Mouse (Mus musculus) heart, embryonic 12.5 days (tissue): ENCODE data around the gene Shb. TPM values are rescaled to one million over a fixed set of nuclear protein-coding genes. Genes with fewer than 3 reads are reported as not detected.

ENCODE experiments used
- ATAC-seq: fragments of 200-750 bp; cut with Nextera tagmentation; 2 replicates; pipeline ENCODE4 v1.8.0; 2017; ENCODE audit warnings: moderate TSS enrichment, moderate library complexity; ENCODE audit not compliant: insufficient number of reproducible peaks, low FRiP score
- H3K27ac ChIP-seq: fragments of 300-500 bp; sonication (generic); 2 replicates; pipeline ENCODE4 v1.5.1; 2016; ENCODE audit warnings: mild to moderate bottlenecking, moderate library complexity; ENCODE audit not compliant: poor library complexity, severe bottlenecking
- H3K27me3 ChIP-seq: fragments of 300-500 bp; sonication (generic); replicated peaks from 2 replicates; pipeline ENCODE4 v1.6.1; 2016; ENCODE audit warnings: mild to moderate bottlenecking, moderate library complexity
- H3K36me3 ChIP-seq: fragments of 300-500 bp; sonication (generic); 2 replicates; pipeline ENCODE4 v1.6.1; 2016; ENCODE audit warnings: mild to moderate bottlenecking, moderate library complexity
- H3K4me1 ChIP-seq: fragments of 300-500 bp; sonication (generic); replicated peaks from 2 replicates; pipeline ENCODE4 v1.6.1; 2016; ENCODE audit warnings: mild to moderate bottlenecking
- H3K4me2 ChIP-seq: fragments of 300-500 bp; sonication (generic); 2 replicates; pipeline ENCODE4 v1.6.1; 2016; ENCODE audit warnings: mild to moderate bottlenecking, moderate library complexity
- H3K4me3 ChIP-seq: fragments of 300-500 bp; sonication (generic); 2 replicates; pipeline ENCODE4 v1.5.1; 2016; ENCODE audit warnings: mild to moderate bottlenecking
- H3K9ac ChIP-seq: fragments of 300-500 bp; sonication (generic); 2 replicates; pipeline ENCODE4 v1.6.1; 2016; ENCODE audit warnings: mild to moderate bottlenecking, moderate library complexity
- H3K9me3 ChIP-seq: fragments of 300-500 bp; sonication (generic); replicated peaks from 2 replicates; pipeline ENCODE4 v1.6.1; 2016; ENCODE audit warnings: mild to moderate bottlenecking, moderate library complexity
- WGBS: fragments of 180-500 bp; shearing (Covaris S2); methylation state at CpG from one replicate; pipeline ENCODE4 v1.1.7; 2016; 5-methylcytosine and 5-hydroxymethylcytosine counted together
- polyA plus RNA-seq: library from polyadenylated mRNA; unstranded; fragments of >200 nt; fragmentation: Nextera tagmentation; extraction: Ambion mirVana; gene quantifications from 2 replicates; pipeline ENCODE4 v1.2.1, GENCODE M21; 2016

The Shb gene
- polyA plus RNA-seq: 13.9 and 15.3 TPM in 2 replicates

DNA sequence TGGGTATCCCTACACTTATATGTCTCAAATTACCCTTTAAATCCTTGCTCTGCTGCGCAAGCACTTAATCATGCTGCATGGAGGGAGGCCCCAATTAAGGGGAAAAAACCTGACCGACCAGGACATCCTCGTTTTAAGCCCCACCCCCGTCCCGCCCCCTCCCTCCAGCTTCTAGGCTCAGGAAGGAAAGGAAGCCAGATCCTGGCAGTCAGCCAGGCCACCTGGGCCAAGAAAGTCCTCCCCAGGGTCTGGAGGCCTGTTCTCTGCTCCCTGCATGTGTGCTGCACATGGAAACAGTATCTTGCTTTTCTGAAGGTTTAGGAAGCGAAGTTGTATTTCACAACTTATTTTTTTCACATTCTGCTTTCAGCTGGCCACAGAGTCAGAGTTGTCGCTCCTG is at the start of gene Shb:
TSS of gene Shb (minus strand) at position 96 of the 400 bp plus-strand sequence.
- H3K4me3 ChIP-seq: peak within 1 kb of the TSS; percentile 86
- no peaks in the 10 kb centered on the region for H3K9me3 ChIP-seq
- H3K4me2 ChIP-seq: peak within 1 kb of the TSS; percentile 86
- H3K9ac ChIP-seq: peak within 1 kb of the TSS; percentile 52
- peak within 1 kb of the TSS; percentile 93 for H3K27ac ChIP-seq
- no peaks in the 10 kb centered on the region for H3K36me3 ChIP-seq
- H3K4me1 ChIP-seq: peaks cover 35% of the 10 kb centered on the region
- 14% methylated on average over 7 of the region's 7 CpGs for WGBS
- H3K27me3 ChIP-seq: no peaks in the 10 kb centered on the region
- ATAC-seq: no peak

DNA sequence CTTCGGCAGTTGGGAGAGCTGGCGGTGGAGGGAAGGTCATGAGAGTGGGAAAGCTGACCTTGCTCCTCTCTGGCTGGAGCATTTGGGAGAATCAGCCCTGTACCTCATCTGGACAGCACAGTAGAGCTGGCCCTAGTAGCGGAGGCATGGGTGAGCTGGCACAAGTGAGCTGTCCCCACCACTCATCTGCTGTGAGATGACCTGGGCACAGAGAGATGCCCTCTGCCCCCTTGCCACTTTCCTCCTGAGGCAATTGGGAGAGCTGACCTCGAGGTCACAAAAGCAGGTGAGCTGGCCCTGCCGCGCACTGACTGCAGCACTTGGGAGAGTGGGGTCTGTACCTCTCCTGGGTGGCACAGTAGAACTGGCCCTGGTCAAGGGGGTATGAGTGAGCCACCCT is 48.8 kb upstream of the Shb start:
- peaks cover 8% of the 10 kb centered on the region; the same call in 1 of the 2 replicates for H3K4me1 ChIP-seq

DNA sequence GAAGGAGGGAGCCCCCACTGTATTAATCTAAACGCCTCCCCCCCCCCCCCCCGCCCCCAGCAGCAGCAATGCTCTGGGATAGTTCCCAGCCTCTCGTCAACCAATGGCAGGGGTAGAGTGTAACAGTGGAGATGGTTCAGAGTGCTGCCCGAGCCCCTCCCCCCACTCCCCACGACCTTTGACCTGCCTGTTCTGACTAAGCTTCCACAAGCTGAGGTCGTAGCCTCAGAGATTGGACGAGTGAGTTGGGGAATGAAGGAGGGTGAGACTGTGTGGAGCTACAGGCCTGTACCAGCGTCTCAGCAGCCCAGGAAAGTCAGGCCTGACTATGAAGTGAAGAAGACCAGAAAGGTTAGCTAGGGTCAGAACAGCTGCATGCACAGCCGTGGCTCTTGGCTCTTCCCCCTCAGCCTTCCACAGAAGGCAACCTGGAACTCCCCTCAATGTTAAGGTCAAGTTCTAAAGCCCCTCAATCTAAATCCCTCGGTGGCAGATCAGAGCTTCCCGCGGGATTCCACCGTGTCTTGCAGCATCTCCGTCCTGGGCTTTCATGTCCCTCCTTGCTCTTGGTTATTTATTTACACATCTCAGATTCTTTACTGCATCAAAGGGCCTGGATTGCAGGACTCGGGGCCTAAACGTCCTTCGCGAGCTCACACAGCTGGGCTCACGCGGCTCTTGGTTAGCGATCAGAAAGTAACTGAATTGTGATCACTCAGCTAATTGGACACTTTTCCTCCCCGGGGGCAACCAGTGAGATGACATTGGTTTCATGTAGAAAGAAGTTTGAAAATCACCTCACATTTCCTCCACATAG is 46.5 kb upstream of the Shb start:
- H3K9me3 ChIP-seq: no peaks in the 10 kb centered on the region
- H3K4me2 ChIP-seq: no peak overlapping the region
- no peak overlapping the region for H3K27ac ChIP-seq
- no peaks in the 10 kb centered on the region for H3K36me3 ChIP-seq
- no peak overlapping the region for H3K4me3 ChIP-seq
- ATAC-seq: no peak
- H3K27me3 ChIP-seq: no peaks in the 10 kb centered on the region
- 36% methylated on average over 22 of the region's 22 CpGs for WGBS
- peaks cover 8% of the 10 kb centered on the region; the same call in 1 of the 2 replicates for H3K4me1 ChIP-seq
- no peak overlapping the region for H3K9ac ChIP-seq

More for the DNA sequence above, 48.8 kb upstream of the Shb start:
- no peaks in the 10 kb centered on the region for H3K9me3 ChIP-seq
- no peak overlapping the region for H3K4me3 ChIP-seq
- peaks cover 22% of the 10 kb centered on the region for H3K27me3 ChIP-seq
- no peak overlapping the region for H3K4me2 ChIP-seq
- H3K36me3 ChIP-seq: no peaks in the 10 kb centered on the region
- 81% methylated on average over 6 of the region's 6 CpGs for WGBS
- no peak for ATAC-seq
- H3K9ac ChIP-seq: no peak overlapping the region
- H3K27ac ChIP-seq: no peak overlapping the region

DNA sequence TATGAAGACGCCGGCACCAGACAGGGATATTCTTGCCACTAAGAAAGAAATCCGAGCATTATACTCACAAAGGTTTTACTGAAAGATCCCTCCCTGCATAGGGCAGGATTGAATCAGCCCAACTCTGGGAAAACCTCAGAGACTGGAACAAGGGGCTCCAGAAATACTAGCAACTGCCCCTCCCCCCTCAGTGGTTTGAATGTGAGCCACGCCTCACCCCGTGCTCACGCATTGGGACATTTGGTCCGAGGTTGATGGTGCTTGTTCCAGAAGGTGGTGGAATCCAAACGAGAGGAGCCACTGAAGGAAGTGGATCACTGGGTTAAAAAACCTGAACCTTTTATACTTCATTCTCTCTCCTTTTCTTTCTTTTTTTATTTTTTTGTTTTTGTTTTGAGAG is 45.4 kb upstream of the Shb start:
- H3K27me3 ChIP-seq: no peaks in the 10 kb centered on the region
- no peak overlapping the region for H3K4me2 ChIP-seq
- 56% methylated on average over 8 of the region's 8 CpGs for WGBS
- H3K9me3 ChIP-seq: no peaks in the 10 kb centered on the region
- H3K27ac ChIP-seq: no peak overlapping the region
- no peak overlapping the region for H3K9ac ChIP-seq
- H3K4me1 ChIP-seq: peaks cover 8% of the 10 kb centered on the region; the same call in 1 of the 2 replicates
- ATAC-seq: no peak
- no peaks in the 10 kb centered on the region for H3K36me3 ChIP-seq
- no peak overlapping the region for H3K4me3 ChIP-seq

DNA sequence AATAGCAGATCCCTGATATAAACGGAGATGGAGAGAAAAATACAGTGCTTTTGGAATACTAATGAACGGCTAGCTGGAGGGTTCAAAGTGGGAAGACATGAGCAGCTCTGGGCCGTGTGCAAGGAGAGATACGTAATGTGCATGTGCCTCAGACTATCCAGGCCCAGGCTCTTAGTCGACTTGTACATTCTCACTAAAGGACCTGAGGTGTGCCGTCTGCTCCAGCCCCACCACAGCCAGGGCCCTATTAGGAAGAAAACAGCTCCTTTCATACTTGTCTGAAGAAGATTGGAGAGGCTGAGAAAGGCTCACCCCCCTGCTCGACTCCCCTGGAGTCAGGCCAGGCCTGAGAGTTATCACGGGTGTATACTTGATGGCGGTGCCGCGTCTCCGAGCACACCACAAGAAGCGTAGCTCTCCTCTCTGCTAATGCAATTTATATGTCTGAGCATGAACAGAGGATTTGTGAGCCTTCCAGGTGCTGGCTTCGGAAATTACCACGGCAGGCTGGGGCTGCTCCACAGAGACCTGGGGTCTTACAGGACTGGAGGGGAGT is 42.4 kb upstream of the Shb start:
- WGBS: 54% methylated on average over 15 of the region's 15 CpGs
- H3K9ac ChIP-seq: no peak overlapping the region
- H3K27me3 ChIP-seq: no peaks in the 10 kb centered on the region
- 0 out of 2 replicates have a peak overlapping the region, but pooled peaks have one; percentile 1 for H3K4me2 ChIP-seq
- H3K27ac ChIP-seq: no peak overlapping the region
- no peak overlapping the region for H3K4me3 ChIP-seq
- H3K4me1 ChIP-seq: peaks cover 8% of the 10 kb centered on the region; the same call in 1 of the 2 replicates
- no peak for ATAC-seq
- H3K36me3 ChIP-seq: no peaks in the 10 kb centered on the region
- H3K9me3 ChIP-seq: no peaks in the 10 kb centered on the region

DNA sequence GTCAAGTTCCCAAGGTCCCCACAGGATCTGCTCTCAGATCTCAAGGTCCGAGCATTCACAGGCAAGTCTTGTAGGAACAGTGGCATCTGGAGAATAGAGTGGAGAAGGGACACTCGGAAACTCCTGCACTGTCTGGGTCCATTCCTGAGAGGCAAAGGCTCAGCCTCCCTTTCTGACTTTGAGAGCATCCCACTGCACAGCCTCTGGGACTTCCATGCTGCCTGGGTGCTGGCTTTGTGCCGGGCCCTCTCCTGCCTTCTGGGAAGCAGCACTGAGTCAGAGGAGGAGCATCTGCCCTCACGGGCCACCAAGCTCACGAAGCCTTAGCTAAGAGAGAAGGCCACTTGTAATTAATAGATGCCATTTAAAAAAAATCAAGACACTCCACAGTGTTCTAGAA is 37.3 kb upstream of the Shb start:
- Histone ChIP-seq H3K36me3 (no peaks in the 10 kb centered on the region), H3K4me3 (no peak overlapping the region), H3K27ac (no peak overlapping the region), H3K9me3 (no peaks in the 10 kb centered on the region), H3K9ac (no peak overlapping the region), H3K27me3 (0 out of 2 replicates have a peak, but pooled peaks cover 4% of the 10 kb centered on the region), H3K4me2 (no peak overlapping the region), H3K4me1 (no peaks in the 10 kb centered on the region)
- ATAC-seq: no peak
- WGBS: 65% methylated on average over 5 of the region's 5 CpGs

DNA sequence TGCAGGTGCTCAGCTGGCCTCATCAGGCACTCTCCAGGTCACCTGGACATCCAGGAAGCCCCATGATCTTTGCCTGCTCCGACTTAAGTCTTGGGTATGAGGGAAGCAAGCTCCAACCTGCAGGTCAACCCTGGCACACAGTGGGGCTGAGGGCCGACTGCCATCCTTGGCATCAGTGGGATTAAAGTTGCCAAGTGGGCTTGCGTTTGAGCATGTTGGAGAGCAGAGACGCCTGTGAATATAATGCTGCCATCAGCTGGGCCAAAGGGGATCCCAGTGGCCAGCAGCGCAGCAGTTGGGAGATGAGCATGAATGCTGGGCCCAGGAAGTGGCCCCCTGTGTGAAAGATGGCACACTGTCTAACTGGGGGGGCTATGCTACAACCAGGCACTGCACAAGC is 25.9 kb upstream of the Shb start:
- 0 out of 2 replicates have a peak, but pooled peaks cover 11% of the 10 kb centered on the region for H3K27me3 ChIP-seq
- no peak overlapping the region for H3K9ac ChIP-seq
- no peaks in the 10 kb centered on the region for H3K4me1 ChIP-seq
- H3K9me3 ChIP-seq: peaks cover 3% of the 10 kb centered on the region; the same call in 1 of the 2 replicates
- no peaks in the 10 kb centered on the region for H3K36me3 ChIP-seq
- no peak for ATAC-seq
- WGBS: 78% methylated on average over 5 of the region's 5 CpGs
- no peak overlapping the region for H3K4me2 ChIP-seq
- no peak overlapping the region for H3K27ac ChIP-seq
- H3K4me3 ChIP-seq: no peak overlapping the region

DNA sequence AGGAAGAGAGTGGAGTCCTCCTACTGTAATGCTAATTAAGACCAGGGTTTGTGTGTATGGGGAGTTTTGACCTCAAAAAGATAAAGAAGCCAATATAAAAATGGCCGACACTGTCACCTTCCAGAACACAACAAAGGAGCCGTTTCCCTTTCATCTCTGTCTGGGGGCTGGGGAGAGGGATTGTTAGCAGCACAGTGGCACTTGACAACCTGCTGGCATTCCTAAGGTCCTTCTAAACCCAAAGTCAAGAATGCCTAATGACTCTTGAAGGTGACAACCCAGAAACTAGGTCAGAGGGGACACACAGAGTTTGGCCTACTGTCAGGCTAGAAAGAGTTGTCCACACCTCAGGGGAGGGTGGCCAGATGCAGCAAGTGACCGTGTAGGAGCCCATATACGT is 20.3 kb upstream of the Shb start:
- Histone ChIP-seq H3K4me3 (no peak overlapping the region), H3K27me3 (no peaks in the 10 kb centered on the region), H3K4me1 (no peaks in the 10 kb centered on the region), H3K36me3 (no peaks in the 10 kb centered on the region), H3K27ac (no peak overlapping the region), H3K9me3 (peaks cover 3% of the 10 kb centered on the region; the same call in 1 of the 2 replicates), H3K4me2 (no peak overlapping the region), H3K9ac (no peak overlapping the region)
- WGBS: 32% methylated on average over 4 of the region's 4 CpGs
- ATAC-seq: no peak

DNA sequence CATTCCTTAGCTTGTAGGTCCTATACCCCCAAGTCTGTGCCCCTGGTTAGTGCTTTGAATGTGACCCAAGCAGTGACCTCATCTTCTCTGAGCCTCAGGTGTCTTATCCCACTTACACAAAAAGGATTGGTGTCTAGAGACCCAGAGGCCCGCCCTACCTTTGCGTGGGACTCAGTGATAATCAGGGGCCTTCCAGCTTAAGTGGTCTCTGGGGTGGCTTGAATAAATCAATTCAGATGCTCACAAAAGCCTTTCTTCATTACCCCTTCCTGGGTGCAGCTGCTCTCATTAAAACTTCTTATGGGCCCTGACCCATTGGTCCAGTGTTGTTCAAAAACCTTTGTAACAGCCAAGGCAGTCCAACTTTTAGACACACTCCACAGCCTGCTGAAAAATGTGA is 18.7 kb upstream of the Shb start:
- Histone ChIP-seq H3K9me3 (no peaks in the 10 kb centered on the region), H3K9ac (no peak overlapping the region), H3K4me2 (no peak overlapping the region), H3K27ac (no peak overlapping the region), H3K4me3 (no peak overlapping the region), H3K4me1 (no peaks in the 10 kb centered on the region), H3K36me3 (no peaks in the 10 kb centered on the region), H3K27me3 (no peaks in the 10 kb centered on the region)
- 74% methylated on average over 2 of the region's 2 CpGs for WGBS
- ATAC-seq: no peak

DNA sequence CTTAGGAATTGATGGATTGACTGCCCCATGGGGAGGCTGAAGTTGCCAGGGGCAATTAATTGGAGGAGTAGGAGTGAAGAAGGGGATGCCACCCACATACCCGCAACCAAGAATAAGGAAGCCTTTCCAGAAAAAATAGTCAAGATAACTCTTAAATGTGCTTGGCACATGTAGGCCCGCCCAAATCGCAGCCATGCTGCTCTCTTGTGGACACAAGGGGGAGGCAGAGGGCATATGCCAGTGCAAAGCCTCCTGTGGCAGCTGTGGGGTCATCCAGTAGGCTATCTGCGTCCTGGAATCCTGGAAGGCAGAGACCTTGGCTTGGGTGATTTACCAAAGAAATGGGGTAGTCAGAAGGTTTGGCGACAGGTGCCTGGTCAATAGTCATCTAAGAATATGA is 17.2 kb upstream of the Shb start:
- WGBS: 64% methylated on average over 5 of the region's 5 CpGs
- Histone ChIP-seq H3K27me3 (no peaks in the 10 kb centered on the region), H3K27ac (no peak overlapping the region), H3K9ac (no peak overlapping the region), H3K9me3 (no peaks in the 10 kb centered on the region), H3K4me2 (no peak overlapping the region), H3K4me1 (no peaks in the 10 kb centered on the region), H3K4me3 (no peak overlapping the region), H3K36me3 (no peaks in the 10 kb centered on the region)
- no peak for ATAC-seq

DNA sequence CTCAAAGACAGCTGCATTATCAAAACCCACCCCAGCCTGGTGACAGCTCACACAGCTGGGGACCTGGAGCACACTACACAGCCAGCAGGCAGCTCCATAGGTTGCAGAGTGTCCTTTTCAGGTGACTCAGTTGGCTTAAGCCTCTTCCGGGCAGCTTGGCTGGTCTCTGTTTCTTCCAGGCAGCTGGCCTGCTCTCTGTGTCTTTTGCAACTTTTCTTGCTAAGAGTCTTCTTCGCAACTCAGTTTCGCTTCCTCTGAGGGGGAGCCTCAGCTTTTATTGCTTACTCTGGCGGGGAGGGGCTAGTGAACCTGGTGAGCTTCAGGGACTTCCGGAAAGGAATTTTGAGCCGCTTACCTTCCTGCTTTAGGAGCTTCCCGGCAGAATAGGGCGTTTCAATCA is 13.6 kb upstream of the Shb start:
- Histone ChIP-seq H3K9ac (no peak overlapping the region), H3K27me3 (no peaks in the 10 kb centered on the region), H3K36me3 (no peaks in the 10 kb centered on the region), H3K9me3 (0 out of 2 replicates have a peak, but pooled peaks cover 3% of the 10 kb centered on the region), H3K4me1 (no peaks in the 10 kb centered on the region), H3K4me3 (no peak overlapping the region), H3K27ac (no peak overlapping the region), H3K4me2 (no peak overlapping the region)
- 60% methylated on average over 8 of the region's 8 CpGs for WGBS
- no peak for ATAC-seq
